Mouse (Mus musculus) heart, embryonic 10.5 days (tissue): ENCODE data around the gene Dmrt2. TPM values are rescaled to one million over a fixed set of nuclear protein-coding genes. Genes with fewer than 3 reads are reported as not detected.

Experiments used
- DNase-seq: peaks from one replicate; pipeline ENCODE4 v3.0.0-alpha.2; 2017; ENCODE audit warnings: low spot score
- H3K27ac ChIP-seq: fragments of 300-500 bp; sonication (generic); 2 replicates; pipeline ENCODE4 v1.5.1; 2016; ENCODE audit warnings: mild to moderate bottlenecking
- H3K27me3 ChIP-seq: fragments of 300-500 bp; sonication (generic); 2 replicates; pipeline ENCODE4 v1.6.1; 2016; ENCODE audit warnings: mild to moderate bottlenecking; ENCODE audit not compliant: poor library complexity, insufficient read depth, severe bottlenecking
- H3K36me3 ChIP-seq: fragments of 300-500 bp; sonication (generic); 2 replicates; pipeline ENCODE4 v1.6.1; 2016; ENCODE audit warnings: mild to moderate bottlenecking, moderate library complexity
- H3K4me1 ChIP-seq: fragments of 300-500 bp; sonication (generic); 2 replicates; pipeline ENCODE4 v1.6.1; 2016; ENCODE audit warnings: mild to moderate bottlenecking
- H3K4me3 ChIP-seq: fragments of 300-500 bp; sonication (generic); 2 replicates; pipeline ENCODE4 v1.5.1; 2016; ENCODE audit warnings: mild to moderate bottlenecking, moderate library complexity
- H3K9me3 ChIP-seq: fragments of 300-500 bp; sonication (generic); 2 replicates; pipeline ENCODE4 v1.6.1; 2016; ENCODE audit warnings: mild to moderate bottlenecking, moderate library complexity
- WGBS: fragments of 180-500 bp; shearing (Covaris S2); methylation state at CpG from one replicate; pipeline ENCODE4 v1.1.7; 2016; 5-methylcytosine and 5-hydroxymethylcytosine counted together
- polyA plus RNA-seq: library from polyadenylated mRNA; unstranded; fragments of >200 nt; fragmentation: Nextera tagmentation; extraction: Ambion mirVana; gene quantifications from 2 replicates; pipeline ENCODE4 v1.2.1, GENCODE M21; 2016

The Dmrt2 gene
- polyA plus RNA-seq, 1 experiment from 2014 or later: 1.7 TPM

DNA sequence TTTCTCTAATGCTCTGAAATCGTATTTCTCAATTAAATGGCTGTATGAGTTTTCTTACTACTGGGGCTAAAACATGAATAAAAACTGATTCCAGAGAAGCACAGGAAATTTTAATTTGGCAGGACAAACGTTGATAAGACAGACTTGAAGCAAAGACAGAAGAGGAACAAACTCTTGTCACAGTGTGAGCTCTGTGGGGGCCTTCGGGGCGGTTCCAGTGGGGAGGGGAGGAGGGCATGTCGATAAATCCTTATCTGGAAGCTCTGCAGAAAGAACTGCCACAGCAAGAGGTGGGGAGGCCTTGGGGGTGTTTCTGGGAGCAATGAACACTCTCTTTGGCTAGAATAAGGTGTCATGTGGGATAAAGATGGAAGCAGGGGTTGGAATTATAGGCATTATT, 50.4 kb downstream of the Dmrt2 start:
- DNase-seq: no peak
- Histone ChIP-seq H3K27me3 (no peaks in the 10 kb centered on the region), H3K4me1 (no peaks in the 10 kb centered on the region), H3K36me3 (no peaks in the 10 kb centered on the region), H3K9me3 (no peaks in the 10 kb centered on the region), H3K27ac (no peak overlapping the region), H3K4me3 (no peak overlapping the region)
- WGBS: 23% methylated on average over 5 of the region's 5 CpGs

Other genes starting within 250 kb of the Dmrt2 start
- gene Dmrt1, start 166.8 kb upstream of the Dmrt2 start, polyA plus RNA-seq: not detected in 2 replicates
- gene Dmrt3, start 62.1 kb upstream of the Dmrt2 start, polyA plus RNA-seq: not detected in 2 replicates